Mouse (Mus musculus) cerebellum, adult 18-20 months (tissue): ENCODE results near the gene Gm11541.
A peak's percentile ranks its signal among the peaks of the same experiment; 100 is the strongest.
"Not testable (repeated sequence)": the region's sequence is repeated elsewhere in the genome, so short reads cannot be mapped to it uniquely, and the experiment has no call there.

Experiments used
- DNase-seq, 2 experiments: peaks; one replicate each; pipeline ENCODE4 v3.0.0; 2021

Gm11541 gene

DNA sequence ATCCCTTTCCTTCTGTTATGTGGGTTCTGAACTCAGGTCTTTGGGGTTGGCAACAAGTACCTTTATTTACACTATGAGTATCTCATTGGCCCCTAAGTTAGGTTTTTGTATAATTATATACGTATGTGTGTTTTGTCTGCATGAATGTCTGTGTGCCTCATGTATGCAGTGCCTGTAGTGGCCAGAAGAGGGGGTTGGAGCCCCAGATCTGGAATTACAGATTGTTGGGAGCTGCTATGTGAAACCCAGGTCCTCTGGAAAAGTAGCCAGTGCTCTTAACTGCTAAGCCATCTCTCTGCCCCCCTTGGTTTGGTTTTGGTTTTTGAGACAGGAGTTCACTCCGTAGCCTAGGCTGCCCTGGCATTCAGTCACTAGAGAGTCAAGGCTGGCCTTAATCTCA lies 7.2 kb downstream of the Gm11541 start:
- no peak for DNase-seq

DNA sequence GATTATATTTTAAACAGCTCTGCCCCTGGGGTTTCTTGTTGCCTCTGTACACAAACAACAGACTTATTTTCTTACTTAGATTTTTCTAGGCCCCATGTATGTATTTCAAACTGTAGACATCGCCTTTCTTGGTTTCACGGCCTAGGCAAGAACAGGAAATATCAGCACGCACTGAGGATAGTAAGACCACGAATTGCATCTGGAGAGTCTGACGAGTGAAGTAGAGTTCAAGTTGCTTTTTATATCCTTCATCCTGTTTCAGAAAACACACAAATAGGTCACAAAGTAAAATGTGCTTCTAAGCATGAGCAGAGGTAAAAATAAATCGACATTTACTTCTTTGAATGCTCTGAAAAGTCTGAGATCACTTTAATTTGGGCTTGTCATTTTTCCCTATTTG lies 8.8 kb downstream of the Gm11541 start:
- DNase-seq: no peak

DNA sequence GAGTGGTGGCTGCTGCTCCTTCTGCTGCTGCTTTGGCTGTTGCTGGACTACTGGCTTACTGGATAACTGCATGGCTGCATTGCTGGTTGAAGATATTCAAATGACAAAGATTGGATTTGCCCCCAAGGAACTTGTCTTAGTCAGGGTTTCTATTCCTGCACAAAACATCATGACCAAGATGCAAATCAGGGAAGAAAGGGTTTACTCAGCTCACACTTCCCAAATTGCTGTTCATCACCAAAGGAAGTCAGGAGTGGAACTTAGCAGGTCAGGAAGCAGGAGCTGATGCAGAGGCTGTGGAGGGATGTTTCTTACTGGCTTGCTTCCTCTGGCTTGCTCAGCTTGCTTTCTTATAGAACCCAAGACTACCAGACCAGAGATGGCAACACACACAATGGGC lies 11.8 kb downstream of the Gm11541 start:
- not testable (repeated sequence) for DNase-seq

DNA sequence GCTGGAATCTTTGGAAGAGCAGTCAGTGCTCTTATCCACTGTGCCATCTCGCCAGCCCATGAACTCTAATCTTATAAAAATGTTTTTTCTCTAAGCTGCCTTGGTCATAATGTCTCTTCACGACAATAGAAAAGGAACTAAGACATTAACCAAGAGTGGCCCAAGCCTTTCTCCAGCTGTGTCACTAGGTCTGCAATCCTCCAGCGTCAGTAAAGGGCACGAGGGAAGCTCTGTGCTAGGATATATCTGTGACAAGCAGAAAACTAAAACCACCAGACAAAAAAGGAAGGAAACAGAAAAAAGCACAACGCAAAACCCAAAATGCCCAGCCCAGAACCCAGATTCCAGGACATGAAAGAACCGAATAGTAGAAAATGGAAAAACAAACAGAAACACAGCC lies 17.1 kb downstream of the Gm11541 start:
- DNase-seq: no peak

DNA sequence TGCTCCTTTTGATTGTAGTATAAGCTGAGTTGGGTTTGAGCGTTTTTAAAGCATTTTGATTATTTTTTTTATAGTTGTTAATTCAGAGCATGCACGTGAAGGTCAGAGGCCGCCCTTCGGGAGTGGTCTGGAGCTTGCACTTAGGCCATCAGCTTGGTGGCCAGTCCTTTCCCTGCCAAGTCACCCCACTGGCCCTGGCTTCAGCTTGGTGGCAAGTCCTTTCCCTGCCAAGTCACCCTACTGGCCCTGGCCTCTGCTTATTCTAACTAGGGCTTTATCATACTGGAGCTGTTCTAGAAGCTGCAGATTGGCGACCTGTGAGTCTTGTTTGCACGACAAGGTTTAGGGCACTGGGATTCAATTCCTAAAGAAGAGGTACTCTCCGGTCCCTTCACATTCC lies 21.9 kb downstream of the Gm11541 start:
- DNase-seq: no peak

DNA sequence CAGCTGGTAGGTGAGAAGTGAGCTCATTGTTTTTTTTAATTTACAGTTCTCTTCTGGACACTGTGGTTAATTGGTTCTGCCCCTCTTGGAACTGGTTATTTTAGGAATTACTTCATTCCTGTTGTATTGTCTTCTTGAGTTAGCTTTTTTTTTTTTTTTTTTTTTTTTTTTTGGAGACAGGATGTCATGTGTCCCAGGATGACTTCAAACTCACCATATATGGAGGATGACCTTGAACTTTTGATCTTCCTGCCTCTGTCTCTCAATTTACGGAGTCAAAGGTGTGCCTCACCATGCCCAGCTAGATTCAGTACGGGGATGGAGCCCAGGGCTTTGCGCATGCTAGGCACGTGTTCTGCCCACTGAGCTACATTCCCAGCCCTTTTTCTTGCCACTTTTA lies 22.7 kb downstream of the Gm11541 start:
- DNase-seq: no peak

DNA sequence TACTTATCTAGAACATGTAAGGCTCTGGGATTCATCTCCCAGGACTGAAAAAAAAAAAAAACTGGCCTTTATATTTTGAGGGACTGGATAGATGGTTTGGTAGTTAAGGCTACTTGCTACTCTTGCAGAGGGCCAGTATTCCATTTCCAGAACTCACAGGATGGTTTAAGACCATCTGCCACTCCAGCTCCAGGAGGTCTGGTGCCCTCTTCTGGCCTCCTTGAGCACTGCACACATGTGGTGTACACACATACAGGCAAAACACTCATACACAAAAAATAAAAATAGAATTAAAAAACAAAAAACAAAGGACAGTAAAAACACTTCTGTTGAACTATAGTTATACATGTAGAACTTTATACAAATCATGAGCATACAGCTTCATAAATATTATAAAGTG lies 23.7 kb downstream of the Gm11541 start:
- DNase-seq: no peak

DNA sequence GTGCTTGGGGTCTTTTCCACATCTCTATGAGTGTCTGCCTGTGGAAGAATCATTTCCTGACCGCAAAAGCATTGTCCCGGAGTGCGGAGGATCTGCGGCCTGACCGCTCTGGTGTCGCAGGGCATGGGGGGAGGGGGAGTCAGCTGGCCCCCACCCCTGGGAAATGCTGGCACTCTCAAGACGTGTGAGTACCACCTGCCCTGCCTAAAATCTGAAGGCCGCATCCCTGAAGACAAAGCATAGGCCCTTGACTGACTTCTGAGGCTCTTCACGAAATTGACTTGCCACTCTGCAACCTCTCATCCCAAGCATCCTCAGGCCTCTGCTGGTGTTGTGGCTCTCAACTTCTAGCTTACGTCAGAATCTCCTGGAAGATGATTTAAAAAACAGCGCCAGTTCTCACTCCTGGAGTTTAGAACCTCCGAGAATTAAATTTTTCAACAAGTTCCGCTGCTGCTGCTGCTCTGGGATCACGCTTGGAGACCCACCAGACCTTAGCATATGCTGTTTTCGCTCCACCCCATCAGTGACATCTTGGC lies 26.6 kb downstream of the Gm11541 start:
- no peak for DNase-seq

DNA sequence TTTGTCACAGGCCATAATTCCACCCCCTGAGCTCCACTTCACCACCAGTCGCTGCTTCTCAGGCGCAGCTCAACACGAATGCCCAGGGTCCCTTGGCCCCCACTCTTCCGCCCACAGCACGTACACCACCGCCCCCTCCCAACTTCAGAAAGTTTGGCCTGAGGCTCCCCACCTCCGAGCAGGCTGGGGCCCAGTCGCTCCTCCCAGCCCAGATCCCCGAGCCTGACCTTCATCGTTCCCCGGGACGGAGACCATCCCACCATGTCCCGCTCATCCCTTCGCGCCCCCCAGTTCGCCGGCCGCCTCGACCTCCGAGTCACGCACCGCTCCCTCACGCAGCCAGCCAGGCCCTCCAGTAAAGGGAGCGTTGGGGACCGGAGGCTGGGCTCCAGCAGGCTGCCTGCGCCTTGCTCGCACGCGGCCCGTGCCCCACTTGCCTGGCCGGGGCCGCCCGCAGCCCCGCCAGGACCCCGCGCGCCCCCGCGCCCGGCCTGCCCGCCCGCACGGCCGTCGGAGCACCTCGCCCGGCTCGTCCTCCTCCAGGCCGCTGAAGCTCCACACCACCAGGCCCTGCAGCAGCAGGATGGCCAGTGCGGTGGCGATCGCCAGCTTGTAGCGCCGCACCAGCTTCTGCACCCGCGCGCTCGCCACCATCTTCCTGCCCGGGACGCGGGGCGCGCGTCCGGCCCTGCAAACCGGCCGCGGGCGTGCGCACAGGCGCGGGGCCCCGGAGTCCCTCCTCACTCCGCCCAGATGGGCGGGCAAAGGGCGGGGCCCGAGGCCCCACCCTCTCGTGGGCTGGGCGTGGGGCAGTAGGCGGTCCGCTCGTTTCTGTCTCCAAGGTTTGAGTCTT lies 27.3 kb downstream of the Gm11541 start, which contains the start of gene Xylt2:
Gene Xylt2 (minus strand): TSS at position 762 of the 853 bp plus-strand sequence.
- peak; percentile 93 to 94 for DNase-seq

DNA sequence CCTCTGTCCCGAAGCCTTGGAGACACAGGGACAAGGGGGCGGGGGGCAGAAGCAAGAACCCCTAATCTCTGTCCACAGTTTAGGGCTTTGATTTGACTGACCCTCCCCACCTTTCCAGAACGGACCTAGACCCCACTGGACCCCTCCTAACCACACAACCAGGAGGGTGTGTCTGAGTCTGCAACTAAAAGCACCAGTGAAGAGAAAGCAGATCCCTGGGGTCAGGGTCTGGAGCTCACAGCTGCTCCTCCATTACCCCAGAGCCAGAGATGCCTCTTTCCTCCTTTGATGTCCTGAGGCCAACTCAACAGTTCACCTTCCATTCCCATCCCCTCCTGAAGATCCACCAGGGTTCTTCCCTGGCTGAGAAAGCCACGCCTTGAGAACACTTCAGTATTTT lies 28.0 kb downstream of the Gm11541 start:
- no peak for DNase-seq

DNA sequence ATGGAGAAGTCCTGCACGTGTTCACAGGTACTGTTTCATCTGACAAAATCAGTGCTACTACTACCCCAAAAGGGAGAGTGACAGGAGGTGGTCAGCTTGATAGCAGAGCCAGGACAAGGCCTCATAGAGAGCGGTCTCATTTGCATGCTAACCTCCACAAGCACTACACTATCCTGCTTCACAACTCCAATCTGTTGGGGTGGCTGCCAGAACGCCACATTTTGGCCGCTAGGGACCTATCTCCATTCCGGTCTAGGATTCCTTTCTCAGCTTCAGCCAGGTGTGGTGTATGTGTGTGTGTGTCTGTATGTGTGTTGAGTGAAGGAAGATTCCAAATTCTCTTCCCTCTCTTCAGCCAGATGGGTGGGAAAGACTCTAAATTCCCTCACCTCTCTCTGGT lies 28.9 kb downstream of the Gm11541 start:
- DNase-seq: peak; percentile 29 to 36

DNA sequence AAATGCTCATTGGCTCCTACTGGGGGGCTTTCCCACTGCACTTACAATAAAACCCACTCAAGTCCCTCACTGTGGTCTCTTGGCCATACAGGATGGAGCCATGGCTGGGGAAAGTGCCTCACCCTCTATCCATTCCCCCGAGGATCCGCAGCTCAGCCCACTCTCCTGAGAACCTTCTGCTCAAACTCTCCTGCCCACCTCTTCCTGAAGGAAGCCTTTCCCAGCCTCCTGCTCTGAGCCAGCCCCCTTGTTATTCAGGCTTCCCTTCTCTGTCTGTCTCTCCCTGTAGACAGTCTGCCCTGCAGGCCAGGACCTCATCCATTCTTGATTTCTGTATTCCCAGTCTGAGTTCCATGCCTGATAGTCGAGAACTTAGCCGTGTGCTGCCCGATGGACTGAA lies 29.3 kb downstream of the Gm11541 start:
- DNase-seq: no peak

DNA sequence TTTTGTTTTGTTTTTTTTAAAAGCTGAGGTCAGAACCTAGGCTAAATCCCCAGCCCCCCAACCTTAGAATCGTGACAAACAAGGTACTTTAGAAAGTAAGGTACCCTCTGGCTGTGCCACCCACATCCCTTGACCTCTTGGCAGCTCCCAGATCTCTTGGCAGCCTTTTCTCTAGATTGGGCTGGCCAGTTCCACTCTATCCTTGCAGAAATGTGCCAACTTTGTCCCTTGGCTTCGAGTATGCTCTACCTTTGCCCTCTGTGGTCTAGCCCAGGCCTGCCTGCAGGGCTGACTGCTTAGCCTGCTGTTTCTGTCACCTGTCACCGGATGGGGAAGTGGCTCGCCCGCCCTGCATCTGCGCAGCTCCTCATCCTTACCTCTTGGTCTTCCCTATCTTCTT lies 39.0 kb downstream of the Gm11541 start:
- DNase-seq: no peak

DNA sequence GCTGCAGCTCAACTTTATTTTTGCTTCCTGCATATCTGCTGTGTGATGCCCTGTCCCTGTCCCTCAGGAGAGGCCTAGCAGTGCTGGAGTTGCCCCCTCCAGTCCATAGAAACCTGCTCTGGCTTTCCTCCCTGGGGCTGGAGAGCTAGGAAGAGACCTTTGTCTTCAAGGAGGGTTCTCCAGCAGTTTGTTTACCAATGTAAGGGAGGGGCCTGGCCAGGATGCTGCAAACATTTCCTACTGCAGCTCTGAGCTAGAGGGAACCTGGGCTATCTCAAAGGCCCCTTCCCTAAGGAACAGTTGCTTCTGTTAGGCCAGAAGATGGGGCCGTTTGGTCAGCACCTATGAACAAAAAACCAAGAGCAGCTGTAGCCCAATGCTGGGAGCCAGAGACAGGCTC lies 43.0 kb downstream of the Gm11541 start:
- DNase-seq: no peak

DNA sequence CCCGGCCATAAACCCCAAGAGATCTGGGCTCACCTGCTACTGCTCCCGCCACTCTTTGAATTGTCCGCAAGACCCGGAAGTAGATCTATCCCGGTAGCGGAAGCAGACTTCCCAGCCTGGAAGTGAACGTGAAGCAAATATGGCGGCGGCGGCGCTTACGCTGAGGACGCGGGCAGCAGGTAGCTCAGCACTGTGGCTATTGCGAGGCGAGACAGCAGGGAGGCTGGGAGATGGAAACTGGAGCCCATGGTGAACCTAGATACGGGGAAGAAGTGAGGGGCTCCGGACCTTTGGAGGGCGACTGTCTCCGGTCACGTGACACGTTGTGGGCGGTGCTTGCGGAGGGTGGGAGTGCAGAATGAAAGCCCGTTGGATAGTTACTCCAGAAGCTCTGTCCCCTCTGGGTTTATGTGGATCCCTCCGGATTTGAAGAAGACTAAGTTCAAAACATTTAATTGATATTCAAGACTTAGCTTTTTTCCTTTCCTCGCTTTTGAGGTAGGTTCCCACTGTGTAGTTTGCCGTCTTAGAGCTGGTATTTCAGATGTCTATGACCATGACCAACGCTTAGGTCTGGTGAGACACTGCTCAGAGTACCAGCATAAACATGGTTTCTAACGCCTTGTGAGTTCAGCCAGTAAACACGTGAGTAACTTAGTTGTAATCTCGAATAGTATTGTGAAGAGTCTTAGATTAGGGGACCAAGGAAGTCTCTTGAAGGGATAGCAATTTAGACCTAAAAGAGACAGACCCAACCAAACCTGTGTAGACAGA lies 50.4 kb downstream of the Gm11541 start, which contains the start of the genes Mrpl27 and Eme1:
Gene Mrpl27 (plus strand): TSS at position 105 of the 774 bp plus-strand sequence.
Gene Eme1 (minus strand): TSS at position 302 of the 774 bp plus-strand sequence.
- peak; percentile 88 for DNase-seq

DNA sequence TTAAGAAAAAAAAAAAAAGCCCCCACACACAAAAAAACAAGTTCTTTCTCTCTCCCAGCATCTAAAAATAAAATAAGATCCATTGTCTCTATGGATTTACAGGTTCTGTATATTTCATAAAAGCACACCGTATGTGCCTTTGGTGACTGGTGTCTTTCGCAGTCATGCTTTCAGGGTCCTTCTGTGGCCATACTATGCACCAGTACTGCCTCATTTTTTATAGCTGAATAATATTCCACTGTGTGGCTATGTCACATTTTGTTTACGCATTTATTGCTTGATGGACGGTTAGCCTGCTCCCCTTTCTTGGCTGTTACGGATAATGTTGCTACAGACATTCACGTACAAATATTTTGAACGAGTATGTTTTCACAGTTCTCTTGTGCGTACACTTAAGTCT lies 51.3 kb downstream of the Gm11541 start:
- DNase-seq: no peak

DNA sequence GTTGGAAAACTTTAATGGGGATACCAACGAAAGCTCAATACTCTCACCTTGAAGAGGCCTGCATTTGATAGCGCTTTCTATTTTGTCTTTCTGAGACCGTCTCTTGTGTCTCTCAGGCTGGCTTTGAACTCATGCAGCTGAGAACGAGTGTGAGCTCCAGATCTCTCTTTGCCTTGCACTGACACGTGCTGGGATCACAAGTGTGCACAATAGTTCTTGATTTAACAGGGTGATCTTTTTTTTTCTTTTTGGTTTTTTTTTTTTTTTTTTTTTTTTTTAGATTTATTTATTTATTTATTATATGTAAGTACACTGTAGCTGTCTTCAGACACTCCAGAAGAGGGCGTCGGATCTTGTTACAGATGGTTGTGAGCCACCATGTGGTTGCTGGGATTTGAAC lies 53.1 kb downstream of the Gm11541 start:
- not testable (repeated sequence) for DNase-seq

DNA sequence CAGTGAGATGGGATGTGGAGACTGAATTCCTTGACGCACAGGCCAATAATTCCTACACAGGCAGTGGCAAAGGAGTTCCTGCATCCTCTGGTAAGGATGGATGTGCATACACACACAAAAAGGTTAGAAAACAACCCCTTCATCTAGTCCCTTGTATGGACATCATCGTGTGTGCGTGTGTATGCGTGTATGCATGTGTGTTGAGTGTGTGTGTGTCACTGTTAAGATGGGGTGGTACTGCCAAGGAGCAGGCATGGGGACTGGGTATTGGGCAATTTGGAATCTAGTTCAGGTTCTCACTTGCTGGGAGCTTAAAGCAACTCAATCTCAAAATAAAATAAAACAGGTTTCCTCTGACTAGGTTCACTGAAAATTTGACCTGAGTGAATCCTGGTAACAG lies 57.8 kb downstream of the Gm11541 start:
- no peak for DNase-seq
